Mouse (Mus musculus): Measurements from ENCODE around the gene Plp1. TPM values are rescaled to one million over a fixed set of nuclear protein-coding genes. Genes with fewer than 3 reads are reported as not detected.

Plp1 gene
- polyA plus RNA-seq, 1 experiment from 2014 or later = 6.2 TPM

DNA sequence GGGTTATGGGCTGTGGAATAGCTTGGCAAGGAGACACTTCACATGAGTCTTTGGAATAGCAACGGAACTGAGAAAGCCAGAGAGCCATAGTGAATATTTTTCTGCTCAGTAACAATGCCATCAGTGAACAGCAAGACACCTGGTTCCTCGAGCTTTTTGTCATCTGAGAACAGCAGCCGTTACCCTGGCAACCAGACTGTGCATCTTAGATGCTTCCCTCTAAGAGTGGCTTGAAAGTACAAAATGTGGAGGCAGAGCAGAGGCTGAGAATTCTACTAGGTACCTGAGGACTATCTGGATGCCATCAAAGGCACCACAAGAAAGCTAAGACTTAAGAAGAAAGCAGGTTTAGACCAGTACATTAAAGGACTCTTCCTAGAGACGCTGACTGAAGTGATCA, 2.5 kb downstream of the Plp1 start:
- Histone ChIP-seq H3K27ac (ENCODE audit: low read depth) (no peak overlapping the region), H3K4me3 (ENCODE audit: low read depth, low read length) (no peak overlapping the region), H3K36me3 (ENCODE audit: control insufficient read depth, insufficient read depth, low read length) (no peaks in the 10 kb centered on the region), H3K9me3 (ENCODE audit: control insufficient read depth, low read length) (no peaks in the 10 kb centered on the region), H3K4me1 (replicated peaks; ENCODE audit: control insufficient read depth, insufficient read depth, low read length) (no peaks in the 10 kb centered on the region), H3K27me3 (replicated peaks; ENCODE audit: control insufficient read depth, insufficient read depth, low read length) (0 out of 2 replicates have a peak, but pooled peaks cover 4% of the 10 kb centered on the region), H3K9ac (ENCODE audit: low read length) (no peak overlapping the region), H3K4me2 (ENCODE audit: low read length) (no peak overlapping the region)
- ATAC-seq (replicated peaks; ENCODE audit: low FRiP score, low TSS enrichment, low read depth) (no peak), DNase-seq (ENCODE audit: low spot score) (no peak)
- 78% methylated on average over 4 of the region's 4 CpGs for WGBS

DNA sequence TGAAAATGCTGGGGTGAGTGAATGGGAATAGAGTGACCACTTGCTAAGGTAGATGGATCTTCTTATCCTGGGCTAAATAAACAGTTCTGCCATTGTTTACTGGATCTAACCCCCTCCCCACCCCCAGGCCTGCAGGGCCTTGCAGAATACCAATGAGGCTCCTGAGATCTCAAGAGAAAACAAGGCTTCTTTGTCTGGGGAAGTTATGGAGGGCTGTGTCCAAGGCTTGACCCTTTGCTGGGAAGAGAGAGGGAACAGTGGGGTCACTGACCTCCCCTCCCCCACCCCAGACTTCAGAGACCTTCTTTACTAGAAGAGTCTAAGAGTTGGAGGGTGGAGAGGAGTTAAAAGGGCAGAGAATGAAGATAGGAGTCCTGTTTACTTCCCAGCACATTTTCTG, 6.1 kb downstream of the Plp1 start:
- no peaks in the 10 kb centered on the region for H3K9me3 ChIP-seq (ENCODE audit: control insufficient read depth, low read length)
- no peak overlapping the region for H3K9ac ChIP-seq (ENCODE audit: low read length)
- H3K4me1 ChIP-seq (replicated peaks; ENCODE audit: control insufficient read depth, insufficient read depth, low read length) = no peaks in the 10 kb centered on the region
- no peaks in the 10 kb centered on the region for H3K36me3 ChIP-seq (ENCODE audit: control insufficient read depth, insufficient read depth, low read length)
- ATAC-seq (replicated peaks; ENCODE audit: low FRiP score, low TSS enrichment, low read depth) (no peak), DNase-seq (ENCODE audit: low spot score) (no peak)
- H3K27me3 ChIP-seq (replicated peaks; ENCODE audit: control insufficient read depth, insufficient read depth, low read length) = 0 out of 2 replicates have a peak, but pooled peaks cover 4% of the 10 kb centered on the region
- no peak overlapping the region for H3K4me3 ChIP-seq (ENCODE audit: low read depth, low read length)
- no peak overlapping the region for H3K4me2 ChIP-seq (ENCODE audit: low read length)
- no peak overlapping the region for H3K27ac ChIP-seq (ENCODE audit: low read depth)

DNA sequence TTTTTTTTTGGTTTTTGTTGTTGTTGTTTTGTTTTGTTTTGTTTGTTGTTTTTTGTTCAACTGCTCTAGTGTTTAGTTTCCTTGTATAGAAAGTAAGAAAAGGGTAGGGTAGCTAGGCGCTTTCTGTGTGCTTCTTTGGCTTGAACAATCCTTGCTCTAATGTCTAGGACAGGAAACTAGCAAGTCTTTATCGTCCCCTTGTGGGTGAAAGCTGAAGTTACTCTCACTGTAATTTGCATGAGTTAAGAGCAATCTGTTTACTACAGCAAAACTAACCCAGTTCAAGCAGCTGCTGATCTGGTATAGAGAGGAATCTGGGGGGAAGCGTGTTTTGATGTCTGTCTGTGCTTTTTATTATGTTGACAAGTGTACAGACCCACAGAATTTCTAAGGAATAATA, 27.8 kb downstream of the Plp1 start:
- ATAC-seq (replicated peaks; ENCODE audit: low FRiP score, low TSS enrichment, low read depth) (no peak), DNase-seq (ENCODE audit: low spot score) (no peak)
- WGBS = 37% methylated on average over 3 of the region's 3 CpGs
- Histone ChIP-seq H3K9ac (ENCODE audit: low read length) (no peak overlapping the region), H3K4me3 (ENCODE audit: low read depth, low read length) (no peak overlapping the region), H3K9me3 (ENCODE audit: control insufficient read depth, low read length) (no peaks in the 10 kb centered on the region), H3K4me2 (ENCODE audit: low read length) (no peak overlapping the region), H3K27ac (ENCODE audit: low read depth) (no peak overlapping the region), H3K27me3 (replicated peaks; ENCODE audit: control insufficient read depth, insufficient read depth, low read length) (no peaks in the 10 kb centered on the region), H3K4me1 (replicated peaks; ENCODE audit: control insufficient read depth, insufficient read depth, low read length) (no peaks in the 10 kb centered on the region), H3K36me3 (ENCODE audit: control insufficient read depth, insufficient read depth, low read length) (no peaks in the 10 kb centered on the region)

DNA sequence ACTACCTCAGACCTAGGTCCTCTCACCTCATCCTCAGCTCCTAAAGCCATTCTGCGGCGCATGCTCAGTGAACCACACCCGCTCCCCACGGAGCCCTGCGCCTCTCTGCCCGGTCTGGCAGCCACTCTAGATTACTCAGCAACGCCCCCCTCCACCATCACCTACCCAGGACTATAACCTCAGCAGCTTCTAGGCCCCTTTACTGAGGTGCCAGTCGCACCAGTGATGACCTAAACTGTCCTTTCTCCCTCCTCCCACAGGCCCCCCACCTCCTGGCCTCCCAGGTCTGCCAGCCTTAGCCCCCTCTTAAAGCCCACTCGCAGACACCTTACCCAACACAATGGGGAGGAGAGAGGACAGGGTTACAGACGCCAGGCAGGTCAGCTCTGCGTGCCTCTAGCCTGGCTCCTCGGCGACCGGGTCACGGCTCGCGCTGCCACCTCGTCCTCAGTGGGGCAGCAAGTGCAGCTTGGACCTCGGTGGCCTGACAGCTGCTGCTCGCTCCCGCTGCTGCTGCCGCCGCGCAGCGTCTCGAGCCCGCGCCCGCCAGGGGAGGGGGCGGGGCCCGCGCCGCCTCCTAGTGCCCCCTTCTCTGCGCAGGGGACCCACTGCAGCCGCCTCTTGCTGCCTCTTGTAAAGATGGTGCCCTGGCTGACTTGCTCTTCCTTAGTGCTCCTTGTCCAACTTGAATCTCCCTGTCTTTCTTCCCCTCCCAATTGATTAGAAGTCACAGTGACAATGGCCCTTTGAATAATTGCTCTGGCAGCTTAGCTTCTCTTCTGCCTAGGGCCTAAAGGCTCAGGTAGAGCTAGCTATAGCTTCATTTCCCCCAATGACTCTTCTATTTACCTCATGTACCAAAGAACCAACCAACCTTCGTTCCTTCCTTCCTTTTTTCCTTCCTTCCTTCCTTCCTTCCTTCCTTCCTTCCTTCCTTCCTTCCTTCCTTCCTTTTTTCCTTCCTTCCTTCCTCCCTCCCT, 45.9 kb downstream of the Plp1 start, which contains the start of gene Rab9b:
TSS of gene Rab9b (minus strand) at position 695 of the 980 bp plus-strand sequence.
- WGBS = 17% methylated on average over 20 of the region's 36 CpGs
- H3K27ac ChIP-seq (ENCODE audit: low read depth) = no peak within 1 kb of the TSS
- peak within 1 kb of the TSS; percentile 40 for H3K4me3 ChIP-seq (ENCODE audit: low read depth, low read length)
- H3K4me1 ChIP-seq (replicated peaks; ENCODE audit: control insufficient read depth, insufficient read depth, low read length) = no peaks in the 10 kb centered on the region
- no peaks in the 10 kb centered on the region for H3K36me3 ChIP-seq (ENCODE audit: control insufficient read depth, insufficient read depth, low read length)
- peak; percentile 55 for DNase-seq (ENCODE audit: low spot score)
- peak within 1 kb of the TSS; percentile 67 for H3K4me2 ChIP-seq (ENCODE audit: low read length)
- no peak within 1 kb of the TSS for H3K9ac ChIP-seq (ENCODE audit: low read length)
- peak; percentile 55; the same call in 1 of the 2 replicates for ATAC-seq (replicated peaks; ENCODE audit: low FRiP score, low TSS enrichment, low read depth)
- no peaks in the 10 kb centered on the region for H3K9me3 ChIP-seq (ENCODE audit: control insufficient read depth, low read length)
- 0 out of 2 replicates have a peak, but pooled peaks cover 5% of the 10 kb centered on the region for H3K27me3 ChIP-seq (replicated peaks; ENCODE audit: control insufficient read depth, insufficient read depth, low read length)

Other genes with a start within 250 kb of the Plp1 start
- gene Tceal3, start 231.8 kb upstream of the Plp1 start, polyA plus RNA-seq (2014; fragmentation: Nextera tagmentation; extraction: Ambion mirVana) = 3.4 and 4.6 TPM in 2 replicates
- 8.2 and 8.7 TPM in 2 replicates for gene Tceal1, start 114.7 kb upstream of the Plp1 start, polyA plus RNA-seq (2014; fragmentation: Nextera tagmentation; extraction: Ambion mirVana)
- 471 and 491 TPM in 2 replicates for gene Morf4l2, start 79.0 kb upstream of the Plp1 start, polyA plus RNA-seq (2014; fragmentation: Nextera tagmentation; extraction: Ambion mirVana)
- 0.11 and 0.12 TPM in 2 replicates for gene Glra4, start 42.5 kb upstream of the Plp1 start, polyA plus RNA-seq (2014; fragmentation: Nextera tagmentation; extraction: Ambion mirVana)
- gene Rab9b, start 46.1 kb downstream of the Plp1 start, polyA plus RNA-seq (2014; fragmentation: Nextera tagmentation; extraction: Ambion mirVana) = 0.53 and 0.77 TPM in 2 replicates
- gene H2bfm, start 104.7 kb downstream of the Plp1 start, polyA plus RNA-seq (2014; fragmentation: Nextera tagmentation; extraction: Ambion mirVana) = not detected in 2 replicates
- 58.6 and 66.3 TPM in 2 replicates for gene Tmsb15b2, start 152.8 kb downstream of the Plp1 start, polyA plus RNA-seq (2014; fragmentation: Nextera tagmentation; extraction: Ambion mirVana)
- gene Tmsb15l, start 154.2 kb downstream of the Plp1 start, polyA plus RNA-seq (2014; fragmentation: Nextera tagmentation; extraction: Ambion mirVana) = 5.1 TPM in 2 replicates
- 30.3 and 31.9 TPM in 2 replicates for gene Tmsb15b1, start 154.2 kb downstream of the Plp1 start, polyA plus RNA-seq (2014; fragmentation: Nextera tagmentation; extraction: Ambion mirVana)
- 20.0 and 23.2 TPM in 2 replicates for gene Zcchc18, start 170.5 kb downstream of the Plp1 start, polyA plus RNA-seq (2014; fragmentation: Nextera tagmentation; extraction: Ambion mirVana)
- 9.3 and 10.7 TPM in 2 replicates for gene Slc25a53, start 215.6 kb downstream of the Plp1 start, polyA plus RNA-seq (2014; fragmentation: Nextera tagmentation; extraction: Ambion mirVana)
- 8.7 and 9.0 TPM in 2 replicates for gene Fam199x, start 226.9 kb downstream of the Plp1 start, polyA plus RNA-seq (2014; fragmentation: Nextera tagmentation; extraction: Ambion mirVana)